Mouse (Mus musculus) limb, embryonic 11.5 days (tissue): ENCODE measurements around the gene Cldnd1. TPM values are rescaled to one million over a fixed set of nuclear protein-coding genes. Genes with fewer than 3 reads are reported as not detected.

Source experiments
- ATAC-seq: fragments of 200-750 bp; cut with Nextera tagmentation; 2 replicates; pipeline ENCODE4 v1.8.0; 2017; ENCODE audit warnings: low read depth; ENCODE audit not compliant: insufficient number of reproducible peaks, low FRiP score, low TSS enrichment
- DNase-seq: peaks from one replicate; pipeline ENCODE4 v3.0.0-alpha.2; 2015; ENCODE audit warnings: low spot score
- H3K27ac ChIP-seq: fragments of 300-500 bp; sonication (generic); replicated peaks from 2 replicates; pipeline ENCODE4 v1.5.1; 2014; ENCODE audit warnings: low read depth, mild to moderate bottlenecking, low read length
- H3K27me3 ChIP-seq: fragments of 300-500 bp; sonication (generic); 2 replicates; pipeline ENCODE4 v1.6.1; 2014; ENCODE audit warnings: mild to moderate bottlenecking, low read length, mixed read lengths; ENCODE audit not compliant: control insufficient read depth, insufficient read depth
- H3K36me3 ChIP-seq: fragments of 300-500 bp; sonication (generic); 2 replicates; pipeline ENCODE4 v1.6.1; 2014; ENCODE audit warnings: mild to moderate bottlenecking, low read length, moderate library complexity, mixed read lengths; ENCODE audit not compliant: control insufficient read depth, insufficient read depth
- H3K4me1 ChIP-seq: fragments of 300-500 bp; sonication (generic); 2 replicates; pipeline ENCODE4 v1.6.1; 2014; ENCODE audit warnings: low read length, mixed read lengths; ENCODE audit not compliant: control insufficient read depth, insufficient read depth
- H3K4me2 ChIP-seq: fragments of 300-500 bp; sonication (generic); 2 replicates; pipeline ENCODE4 v1.6.1; 2014; ENCODE audit warnings: low read depth, mild to moderate bottlenecking, moderate library complexity; ENCODE audit not compliant: severe bottlenecking
- H3K4me3 ChIP-seq: fragments of 300-500 bp; sonication (generic); 2 replicates; pipeline ENCODE4 v1.5.1; 2014; ENCODE audit warnings: low read depth, low read length
- H3K9ac ChIP-seq: fragments of 300-500 bp; sonication (generic); 2 replicates; pipeline ENCODE4 v1.6.1; 2014; ENCODE audit warnings: mild to moderate bottlenecking, low read length
- H3K9me3 ChIP-seq: fragments of 300-500 bp; sonication (generic); 2 replicates; pipeline ENCODE4 v1.6.1; 2016; ENCODE audit warnings: low read length; ENCODE audit not compliant: control insufficient read depth
- WGBS: fragments of 180-500 bp; shearing (Covaris S2); extraction: QIAGEN DNeasy Blood & Tissue Kit; methylation state at CpG from one replicate; pipeline ENCODE4 v1.1.7; 2014; 5-methylcytosine and 5-hydroxymethylcytosine counted together
- polyA plus RNA-seq: library from polyadenylated mRNA; unstranded; fragments of >200 nt; fragmentation: Nextera tagmentation; extraction: Ambion mirVana; gene quantifications from 2 replicates; pipeline ENCODE4 v1.2.1, GENCODE M21; 2014

Gene Cldnd1
- 126 and 129 TPM in 2 replicates for polyA plus RNA-seq

DNA sequence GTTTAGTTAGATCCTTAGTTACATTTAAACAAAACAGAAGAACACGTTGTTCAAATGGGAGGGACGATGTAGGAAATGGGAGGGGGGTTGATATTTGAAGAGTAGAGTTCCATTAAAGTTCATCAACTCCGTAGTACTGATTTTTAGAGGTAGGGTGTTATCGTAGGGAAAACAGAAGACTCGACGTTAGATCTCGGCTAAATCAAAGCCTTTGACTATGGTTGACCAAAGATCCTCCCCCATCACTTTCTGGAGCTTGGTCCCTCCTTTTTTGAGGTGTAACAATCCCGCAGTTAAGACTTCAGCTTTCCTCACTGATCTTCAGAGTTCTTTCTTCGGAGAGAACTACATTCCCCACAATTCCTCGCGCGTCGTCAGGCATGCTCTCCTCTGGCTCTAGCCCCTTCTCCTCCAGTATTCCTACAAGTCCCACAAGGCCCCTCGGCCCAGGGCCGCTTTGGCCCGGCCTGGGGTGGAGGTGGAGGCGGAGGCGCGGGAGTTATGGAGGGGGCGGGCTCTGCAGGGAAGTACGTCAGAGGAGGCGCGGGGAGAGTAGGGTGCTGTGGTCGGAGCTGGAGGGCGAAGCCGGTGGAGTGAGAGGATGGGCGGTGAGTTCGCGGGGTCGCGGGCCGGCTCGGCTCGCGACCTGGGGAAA lies at the start of gene Cldnd1:
Gene Cldnd1 (plus strand): TSS at position 434 of the 655 bp plus-strand sequence.
- Histone ChIP-seq H3K9ac (peak within 1 kb of the TSS; percentile 51), H3K27ac (no peak within 1 kb of the TSS), H3K9me3 (no peaks in the 10 kb centered on the region), H3K4me2 (peak within 1 kb of the TSS; percentile 51), H3K4me1 (no peaks in the 10 kb centered on the region), H3K27me3 (no peaks in the 10 kb centered on the region), H3K36me3 (peaks cover 8% of the 10 kb centered on the region), H3K4me3 (peak within 1 kb of the TSS; percentile 44)
- DNase-seq (peak; percentile 96), ATAC-seq (peak; percentile 100)
- WGBS, result 2% methylated on average over 25 of the region's 35 CpGs

DNA sequence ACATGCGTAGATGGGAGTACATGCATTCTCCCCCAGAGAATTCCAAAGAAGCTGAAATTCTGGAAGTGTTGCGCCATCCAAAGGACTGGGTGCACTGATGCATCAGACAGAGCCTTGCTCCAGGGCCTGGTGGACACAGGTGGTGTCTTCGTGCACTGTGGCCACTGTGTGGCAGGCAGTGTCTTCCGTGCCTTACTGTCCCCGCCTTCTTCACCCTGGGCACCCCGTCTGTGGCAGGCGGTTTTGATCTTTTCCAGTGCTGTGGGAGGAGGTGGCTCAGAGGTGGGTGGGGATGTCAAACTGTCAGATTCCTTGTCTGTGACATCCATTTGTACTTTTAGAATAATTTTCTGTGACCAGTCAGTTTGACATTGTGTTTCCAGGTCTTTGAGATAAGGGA lies 49.0 kb upstream of the Cldnd1 start:
- no peak overlapping the region for H3K4me2 ChIP-seq
- no peak overlapping the region for H3K27ac ChIP-seq
- H3K9ac ChIP-seq, result no peak overlapping the region
- no peaks in the 10 kb centered on the region for H3K9me3 ChIP-seq
- DNase-seq, result no peak
- no peaks in the 10 kb centered on the region for H3K4me1 ChIP-seq
- H3K4me3 ChIP-seq, result no peak overlapping the region
- WGBS, result 72% methylated on average over 7 of the region's 7 CpGs
- no peaks in the 10 kb centered on the region for H3K27me3 ChIP-seq
- ATAC-seq, result no peak
- H3K36me3 ChIP-seq, result peaks cover 16% of the 10 kb centered on the region; the same call in 1 of the 2 replicates

DNA sequence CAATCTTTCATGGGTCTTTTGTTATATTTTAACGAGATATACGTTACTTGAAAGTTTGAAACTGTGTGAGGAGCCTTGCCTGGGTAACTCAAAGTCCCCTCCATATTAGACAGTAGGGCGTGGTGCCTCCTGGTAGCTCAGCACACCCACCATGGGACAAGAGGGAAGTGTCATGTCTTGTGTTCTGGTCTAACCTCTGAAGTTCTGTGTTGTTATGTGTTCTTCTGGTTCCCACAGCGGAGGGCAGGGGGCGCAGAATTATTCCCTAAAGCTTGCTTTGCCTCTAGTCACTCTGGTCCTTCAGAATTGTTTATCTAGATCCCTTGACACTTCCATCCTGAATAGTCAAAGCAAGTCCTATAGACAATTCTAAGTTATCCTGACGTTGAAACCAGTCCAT lies 45.7 kb upstream of the Cldnd1 start:
- Histone ChIP-seq H3K4me1 (no peaks in the 10 kb centered on the region), H3K9me3 (no peaks in the 10 kb centered on the region), H3K36me3 (0 out of 2 replicates have a peak, but pooled peaks cover 4% of the 10 kb centered on the region), H3K9ac (no peak overlapping the region), H3K27ac (no peak overlapping the region), H3K27me3 (no peaks in the 10 kb centered on the region), H3K4me3 (no peak overlapping the region), H3K4me2 (no peak overlapping the region)
- no peak for ATAC-seq
- WGBS, result 91% methylated on average over 6 of the region's 6 CpGs
- DNase-seq, result no peak

DNA sequence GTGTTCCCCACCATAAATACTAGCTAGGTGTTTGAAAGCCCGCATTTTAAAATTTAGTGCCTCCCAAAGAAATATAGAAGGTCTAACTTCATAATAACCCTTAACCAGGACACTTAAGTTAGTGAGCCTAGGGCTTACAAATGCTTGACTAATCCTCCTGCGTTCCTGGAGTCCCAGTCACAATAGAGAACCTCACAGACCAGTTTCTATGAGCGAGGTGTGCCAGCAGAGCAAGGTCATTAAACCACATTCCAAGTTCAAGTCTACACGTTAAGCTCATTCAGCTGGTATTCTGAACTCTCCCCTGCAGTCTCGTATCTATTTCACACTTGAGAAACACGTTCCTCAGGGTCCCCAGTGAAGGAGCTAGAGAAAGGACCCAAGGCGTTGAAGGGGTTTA lies 44.8 kb upstream of the Cldnd1 start:
- DNase-seq, result no peak
- H3K4me3 ChIP-seq, result no peak overlapping the region
- no peaks in the 10 kb centered on the region for H3K27me3 ChIP-seq
- no peak overlapping the region for H3K9ac ChIP-seq
- H3K27ac ChIP-seq, result no peak overlapping the region
- no peaks in the 10 kb centered on the region for H3K4me1 ChIP-seq
- no peak for ATAC-seq
- H3K36me3 ChIP-seq, result 0 out of 2 replicates have a peak, but pooled peaks cover 2% of the 10 kb centered on the region
- no peak overlapping the region for H3K4me2 ChIP-seq
- WGBS, result 82% methylated on average over 7 of the region's 7 CpGs
- H3K9me3 ChIP-seq, result no peaks in the 10 kb centered on the region

DNA sequence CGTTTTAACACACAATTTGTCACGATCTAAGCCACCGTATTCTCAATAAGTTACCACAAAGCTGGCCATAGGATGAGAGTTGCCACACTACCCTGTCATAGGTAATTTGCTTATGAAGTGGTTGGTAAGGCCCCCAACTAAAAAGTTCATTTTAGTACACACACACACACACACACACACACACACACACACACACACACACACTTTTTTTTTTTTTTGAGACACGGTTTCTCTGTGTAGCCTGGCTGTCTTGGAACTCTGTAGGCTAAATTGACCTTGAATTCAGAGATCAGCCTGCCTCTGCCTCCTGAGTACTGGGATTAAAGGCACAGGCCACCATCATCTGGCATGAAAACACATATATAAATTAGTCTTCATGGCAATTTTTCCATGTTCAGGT lies 43.8 kb upstream of the Cldnd1 start:
- H3K27me3 ChIP-seq, result no peaks in the 10 kb centered on the region
- 95% methylated on average over 4 of the region's 4 CpGs for WGBS
- H3K36me3 ChIP-seq, result 0 out of 2 replicates have a peak, but pooled peaks cover 2% of the 10 kb centered on the region
- no peak overlapping the region for H3K4me2 ChIP-seq
- H3K4me3 ChIP-seq, result no peak overlapping the region
- H3K4me1 ChIP-seq, result no peaks in the 10 kb centered on the region
- DNase-seq, result no peak
- ATAC-seq, result no peak
- H3K27ac ChIP-seq, result no peak overlapping the region
- no peak overlapping the region for H3K9ac ChIP-seq
- H3K9me3 ChIP-seq, result no peaks in the 10 kb centered on the region

DNA sequence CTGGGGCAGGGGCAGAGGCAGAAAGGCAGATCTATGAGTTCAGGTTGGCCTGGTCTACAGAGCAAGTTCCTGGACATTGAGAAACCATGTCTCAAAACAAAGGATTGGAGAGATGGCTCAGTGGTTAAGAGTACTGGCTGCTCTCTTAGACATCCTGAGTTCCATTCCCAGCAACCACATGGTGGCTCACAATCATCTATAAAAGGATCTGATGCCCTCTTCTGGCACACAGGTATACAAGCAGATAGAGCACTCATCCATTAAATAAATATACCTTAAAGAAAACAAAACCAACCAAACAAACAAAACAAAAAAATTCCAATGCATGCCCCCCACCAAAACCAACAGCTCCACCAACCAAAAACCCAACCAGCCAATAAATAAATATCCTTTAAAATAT lies 43.2 kb upstream of the Cldnd1 start:
- no peaks in the 10 kb centered on the region for H3K9me3 ChIP-seq
- no peaks in the 10 kb centered on the region for H3K27me3 ChIP-seq
- H3K4me3 ChIP-seq, result no peak overlapping the region
- H3K27ac ChIP-seq, result no peak overlapping the region
- no peak overlapping the region for H3K9ac ChIP-seq
- no peaks in the 10 kb centered on the region for H3K4me1 ChIP-seq
- DNase-seq (no peak), ATAC-seq (no peak)
- 0 out of 2 replicates have a peak, but pooled peaks cover 2% of the 10 kb centered on the region for H3K36me3 ChIP-seq
- no peak overlapping the region for H3K4me2 ChIP-seq

DNA sequence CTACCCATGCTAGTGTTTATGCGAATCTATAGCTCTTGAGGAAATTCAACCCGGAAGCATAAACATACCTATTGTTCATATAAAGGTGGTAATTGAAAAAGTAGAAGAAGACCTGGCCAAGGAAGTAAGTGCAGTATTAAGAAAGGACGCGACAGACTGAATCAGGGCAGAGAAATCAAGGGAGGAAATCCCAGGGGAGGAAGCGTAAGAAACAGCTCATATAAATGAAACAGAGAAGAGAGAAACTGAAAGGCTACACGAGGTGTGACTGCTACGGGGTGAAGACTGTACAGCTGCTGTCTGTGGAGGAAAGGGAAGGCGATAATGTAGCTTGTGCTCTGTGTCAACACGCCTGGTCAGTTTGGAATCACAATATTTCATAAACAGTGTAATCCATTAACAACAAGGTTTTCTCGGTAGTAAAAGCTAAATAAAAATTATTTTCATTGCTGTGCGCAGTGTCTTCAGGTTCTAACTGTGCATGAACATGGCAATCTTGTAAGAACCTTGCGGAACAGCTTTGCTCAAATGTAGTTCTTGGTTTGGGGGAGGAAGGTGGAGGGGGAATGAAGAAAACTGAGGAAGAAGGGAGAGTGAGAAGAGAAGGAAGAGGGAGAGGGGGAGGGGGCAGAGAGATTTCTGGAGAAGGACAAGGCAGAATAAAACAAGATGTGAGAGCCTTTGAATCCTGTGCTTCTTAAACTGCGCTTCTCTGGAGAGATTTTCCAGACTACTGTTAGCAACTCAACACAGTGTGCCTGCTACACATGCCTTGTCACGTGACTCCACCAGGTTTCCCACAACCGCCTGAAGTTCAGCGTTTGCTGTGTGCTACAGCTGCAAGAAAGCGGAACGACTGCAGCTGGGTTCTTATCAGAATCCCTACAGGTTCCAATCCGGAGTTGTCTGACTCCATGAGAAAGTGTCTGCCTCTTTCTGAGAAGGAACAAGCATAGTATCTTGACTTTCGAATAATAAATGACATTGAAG lies 41.9 kb upstream of the Cldnd1 start:
- Histone ChIP-seq H3K27me3 (no peaks in the 10 kb centered on the region), H3K9ac (no peak overlapping the region), H3K9me3 (no peaks in the 10 kb centered on the region), H3K4me2 (no peak overlapping the region), H3K27ac (no peak overlapping the region), H3K4me1 (no peaks in the 10 kb centered on the region), H3K4me3 (no peak overlapping the region), H3K36me3 (0 out of 2 replicates have a peak, but pooled peaks cover 2% of the 10 kb centered on the region)
- no peak for ATAC-seq
- 81% methylated on average over 20 of the region's 20 CpGs for WGBS
- no peak for DNase-seq

DNA sequence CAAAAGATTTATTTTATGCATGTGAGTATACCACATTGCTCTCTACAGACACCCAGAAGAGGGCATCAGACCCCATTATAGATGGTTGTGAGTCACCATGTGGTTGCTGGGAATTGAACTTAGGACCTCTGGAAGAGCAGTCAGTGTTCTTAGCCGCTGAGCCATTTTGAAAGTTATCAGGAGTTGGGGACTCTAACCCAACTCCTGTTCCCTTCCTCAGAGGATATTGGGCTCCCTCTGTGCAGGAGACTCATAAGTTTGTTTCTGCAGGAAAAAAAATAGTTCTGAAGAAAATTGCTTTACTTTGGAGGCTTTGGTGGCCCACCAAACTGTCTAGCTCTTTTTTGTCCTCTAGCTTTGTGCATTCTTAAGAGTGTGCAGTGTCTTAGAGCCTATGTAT lies 39.2 kb upstream of the Cldnd1 start:
- H3K36me3 ChIP-seq, result no peaks in the 10 kb centered on the region
- no peak overlapping the region for H3K27ac ChIP-seq
- H3K4me1 ChIP-seq, result no peaks in the 10 kb centered on the region
- no peak overlapping the region for H3K4me2 ChIP-seq
- 85% methylated on average over 1 of the region's 1 CpGs for WGBS
- H3K9ac ChIP-seq, result no peak overlapping the region
- ATAC-seq, result no peak
- no peaks in the 10 kb centered on the region for H3K27me3 ChIP-seq
- H3K9me3 ChIP-seq, result no peaks in the 10 kb centered on the region
- H3K4me3 ChIP-seq, result no peak overlapping the region
- no peak for DNase-seq
